ENCODE assay signal across 8 mouse cellular contexts in the genomic region with DNA sequence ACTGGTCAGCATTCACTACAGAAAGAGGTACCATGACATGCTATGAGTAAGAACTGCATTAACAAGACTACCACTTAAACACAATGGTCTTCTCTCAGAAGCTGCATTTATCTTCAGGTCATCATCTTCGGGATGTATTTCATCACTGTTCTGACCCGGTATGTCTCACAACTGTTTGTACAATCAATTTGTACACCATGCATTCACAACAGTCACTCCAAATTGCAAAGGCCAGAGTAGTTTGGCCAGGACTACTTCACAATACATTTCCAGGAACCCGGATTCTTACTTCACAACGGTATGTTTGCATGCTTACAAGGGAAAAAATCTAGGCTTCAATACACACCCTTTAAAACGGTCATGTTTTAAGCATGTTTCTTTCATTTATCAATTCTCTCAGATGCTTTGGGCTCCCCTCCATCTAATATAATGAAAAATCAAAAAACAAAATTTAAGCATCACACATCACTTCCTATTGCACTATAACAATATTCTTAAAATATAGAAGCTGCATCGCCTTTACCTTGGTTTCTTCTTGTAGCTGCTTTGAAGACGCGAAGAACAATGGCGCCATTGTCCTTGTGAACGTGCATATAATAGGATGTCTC. TPM values are rescaled to one million over a fixed set of nuclear protein-coding genes. Genes with fewer than 3 reads are reported as not detected.
DNase-seq lines count a peak whose midpoint lies in the region; ATAC-seq and TF ChIP-seq lines count a peak whose summit lies in the region.

No protein-coding gene starts in this region.

- H3K36me3 ChIP-seq in thymus, adult 2 months (ENCODE audit: control insufficient read depth, insufficient read depth, low read length): peaks cover 5% of the 10 kb centered on the region
- H3K36me3 ChIP-seq in liver, embryonic 12.5 days: peaks cover 22% of the 10 kb centered on the region

- H3K9ac ChIP-seq in liver, embryonic 12.5 days: peak overlapping the region; percentile 83

- H3K27ac ChIP-seq in thymus, adult 2 months (ENCODE audit: control insufficient read depth, insufficient read depth, low read length): peak overlapping the region; percentile 30
- H3K27ac ChIP-seq in liver, embryonic 12.5 days: peak overlapping the region; percentile 89

- ATAC-seq in liver, embryonic 12.5 days: no peak
- no peak for ATAC-seq in frontal cortex, adult (ENCODE audit: low TSS enrichment)

- no peaks in the 10 kb centered on the region for H3K9me3 ChIP-seq in liver, embryonic 12.5 days (replicated peaks)

- peak; percentile 36 for DNase-seq in embryo, embryonic 10 days (ENCODE audit: low spot score)
- no peak for DNase-seq in embryo, embryonic 11 days
- no peak for DNase-seq in thymus, adult 2 months
- DNase-seq in thymus, postnatal 0 days (ENCODE audit: low spot score): no peak
- DNase-seq in adrenal gland, postnatal 25 days: no peak
- no peak for DNase-seq in left cerebral cortex, adult 18-20 months (ENCODE audit: low spot score in 2 of 2)

- no peak for TF ChIP-seq CTCF in thymus, adult 2 months (IDR thresholded peaks at IDR 0.05; ENCODE audit: borderline replicate concordance, control insufficient read depth, extremely low read depth, insufficient read depth, low read length, poor library complexity)

- H3K4me1 ChIP-seq in thymus, adult 2 months (replicated peaks; ENCODE audit: control insufficient read depth, insufficient read depth, low read length): peaks cover 2% of the 10 kb centered on the region; the same call in 1 of the 2 replicates
- peaks cover 25% of the 10 kb centered on the region for H3K4me1 ChIP-seq in liver, embryonic 12.5 days

- H3K27me3 ChIP-seq in thymus, adult 2 months (ENCODE audit: control insufficient read depth, insufficient read depth, low read length): no peaks in the 10 kb centered on the region
- no peaks in the 10 kb centered on the region for H3K27me3 ChIP-seq in liver, embryonic 12.5 days (replicated peaks)

- WGBS in thymus, adult 2 months: under 1% methylated on average over 10 of the region's 10 CpGs
- under 1% methylated on average over 10 of the region's 10 CpGs for WGBS in liver, embryonic 12.5 days (ENCODE audit: insufficient replicate concordance)

- TF ChIP-seq POLR2A in thymus, adult 2 months (IDR thresholded peaks at IDR 0.05; ENCODE audit: control insufficient read depth, extremely low read depth, insufficient read depth, low read length, poor library complexity): no peak

- peak overlapping the region; percentile 40 for H3K4me3 ChIP-seq in thymus, adult 2 months (ENCODE audit: control insufficient read depth, insufficient read depth, low read length)
- H3K4me3 ChIP-seq in liver, embryonic 12.5 days: peak overlapping the region; percentile 71

- H3K4me2 ChIP-seq in liver, embryonic 12.5 days: peak overlapping the region; percentile 97

RNA-seq across cellular contexts. Expression of a gene that starts 25.8 kb away (rescaled TPM):
- 6.3 and 8.6 TPM in 2 replicates for polyA plus RNA-seq in thymus, adult 2 months (2012; rRNA removed)
- 8.4 and 10.4 TPM in 2 replicates for polyA plus RNA-seq in thymus, postnatal 0 days (2015; fragmentation: Nextera tagmentation; extraction: Ambion mirVana)
- polyA plus RNA-seq in liver, embryonic 12.5 days (2016; fragmentation: Nextera tagmentation; extraction: Ambion mirVana): 5.9 and 6.2 TPM in 2 replicates
- total RNA-seq in adrenal gland, postnatal 25 days (2021): 10.6 and 11.1 TPM in 2 replicates
- total RNA-seq in left cerebral cortex, adult 18-20 months (2021): 10 to 100 TPM; 23.6 to 27.4 TPM

RNA-seq across cellular contexts. Expression of a gene that starts 39.7 kb away (rescaled TPM):
- polyA plus RNA-seq in thymus, adult 2 months (2012; rRNA removed): 12.4 and 15.9 TPM in 2 replicates
- polyA plus RNA-seq in thymus, postnatal 0 days (2015; fragmentation: Nextera tagmentation; extraction: Ambion mirVana): 114 and 132 TPM in 2 replicates
- polyA plus RNA-seq in liver, embryonic 12.5 days (2016; fragmentation: Nextera tagmentation; extraction: Ambion mirVana): 77.0 and 79.0 TPM in 2 replicates
- total RNA-seq in adrenal gland, postnatal 25 days (2021): 88.2 and 96.1 TPM in 2 replicates
- total RNA-seq in left cerebral cortex, adult 18-20 months (2021): 10 to 100 TPM; 64.8 TPM

RNA-seq across cellular contexts. Expression of a gene that starts 58.6 kb away (rescaled TPM):
- 0.06 and 0.11 TPM in 2 replicates for polyA plus RNA-seq in thymus, adult 2 months (2012; rRNA removed)
- 0.06 and 0.07 TPM in 2 replicates for polyA plus RNA-seq in thymus, postnatal 0 days (2015; fragmentation: Nextera tagmentation; extraction: Ambion mirVana)
- not detected in 2 replicates for polyA plus RNA-seq in liver, embryonic 12.5 days (2016; fragmentation: Nextera tagmentation; extraction: Ambion mirVana)
- total RNA-seq in adrenal gland, postnatal 25 days (2021): 0.97 TPM in 1 of 2 replicates, not detected in the other
- total RNA-seq in left cerebral cortex, adult 18-20 months (2021): 1 to 10 TPM; 1.0 to 1.7 TPM
